Mouse (Mus musculus): Measurements from ENCODE around the gene Cd200. TPM values are rescaled to one million over a fixed set of nuclear protein-coding genes. Genes with fewer than 3 reads are reported as not detected.
"Not testable (repeated sequence)": the region's sequence is repeated elsewhere in the genome, so short reads cannot be mapped to it uniquely, and the experiment has no call there.

Gene Cd200
- 2.5 and 3.0 TPM in 2 replicates for polyA plus RNA-seq (2014; fragmentation: Nextera tagmentation; extraction: Ambion mirVana)

DNA sequence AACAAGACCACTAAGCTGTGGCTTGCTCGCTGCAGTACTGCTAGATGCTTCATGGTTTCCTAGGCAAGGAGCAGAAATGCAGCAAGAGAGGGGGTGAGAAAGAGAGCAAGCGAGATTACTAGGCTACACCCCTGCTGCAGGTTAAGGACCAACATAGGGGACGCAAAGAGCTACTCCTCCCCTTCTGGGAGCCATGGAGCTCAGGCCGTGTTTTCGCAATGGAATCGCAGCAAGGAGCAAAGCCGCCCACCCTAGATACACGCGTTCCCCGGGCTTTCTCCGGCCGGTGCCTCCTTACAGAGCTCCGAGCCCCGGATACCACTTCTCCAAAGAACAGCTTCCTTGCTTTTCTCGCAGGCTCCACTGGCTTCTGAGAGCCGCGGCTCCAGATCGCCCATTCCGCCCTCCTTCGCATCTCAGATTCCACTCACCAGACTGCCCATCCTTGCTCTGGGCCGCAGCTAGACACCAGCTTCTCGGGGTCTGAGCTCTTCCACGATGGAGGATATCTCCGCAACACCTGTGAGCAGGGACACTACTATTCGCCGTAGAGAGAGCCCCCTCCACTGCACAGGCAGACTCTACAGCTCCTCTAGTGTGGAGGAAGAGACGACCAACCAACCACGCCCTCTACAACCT lies at the start of gene Cd200:
Gene Cd200 (minus strand): TSS at position 629 of the 639 bp plus-strand sequence.
- Histone ChIP-seq H3K27me3 (replicated peaks; ENCODE audit: control insufficient read depth, insufficient read depth, low read length) (peaks cover 4% of the 10 kb centered on the region), H3K36me3 (ENCODE audit: control insufficient read depth, insufficient read depth, low read length) (no peaks in the 10 kb centered on the region), H3K9ac (ENCODE audit: low read depth, low read length) (peak within 1 kb of the TSS; percentile 46; the same call in 1 of the 2 replicates), H3K4me3 (ENCODE audit: low read depth, low read length) (peak within 1 kb of the TSS; percentile 48), H3K9me3 (ENCODE audit: control insufficient read depth, low read length) (no peaks in the 10 kb centered on the region), H3K27ac (ENCODE audit: low read depth, low read length) (no peak within 1 kb of the TSS), H3K4me1 (replicated peaks; ENCODE audit: control insufficient read depth, insufficient read depth, low read length) (no peaks in the 10 kb centered on the region), H3K4me2 (peak within 1 kb of the TSS; percentile 76)
- ATAC-seq (replicated peaks; ENCODE audit: low FRiP score) (no peak; the same call in 1 of the 2 replicates), DNase-seq (ENCODE audit: low spot score) (peak; percentile 43)
- 2% methylated on average over 28 of the region's 28 CpGs for WGBS

DNA sequence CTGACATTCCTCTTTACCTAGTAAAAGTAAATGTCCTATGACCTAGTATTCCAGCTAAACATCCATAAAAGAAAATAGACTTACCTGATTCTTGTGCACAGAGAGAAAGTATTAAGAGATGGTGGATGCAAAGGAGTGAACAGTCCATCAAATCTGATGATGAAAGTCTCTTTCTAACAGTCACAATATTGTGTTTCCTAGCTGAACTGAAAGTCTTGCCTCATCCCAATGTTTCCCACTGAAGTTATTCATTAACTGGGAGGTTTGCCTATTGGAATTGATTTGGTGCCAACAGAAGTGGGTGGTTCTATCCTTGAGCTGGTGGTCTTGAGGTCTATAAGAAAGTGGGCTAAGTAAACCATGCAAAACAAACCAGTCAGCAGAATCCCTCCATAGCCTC lies 45.9 kb upstream of the Cd200 start:
- H3K4me2 ChIP-seq = no peak overlapping the region
- no peaks in the 10 kb centered on the region for H3K36me3 ChIP-seq (ENCODE audit: control insufficient read depth, insufficient read depth, low read length)
- no peaks in the 10 kb centered on the region for H3K9me3 ChIP-seq (ENCODE audit: control insufficient read depth, low read length)
- ATAC-seq (replicated peaks; ENCODE audit: low FRiP score) (no peak), DNase-seq (ENCODE audit: low spot score) (no peak)
- no peak overlapping the region for H3K27ac ChIP-seq (ENCODE audit: low read depth, low read length)
- H3K9ac ChIP-seq (ENCODE audit: low read depth, low read length) = no peak overlapping the region
- no peaks in the 10 kb centered on the region for H3K4me1 ChIP-seq (replicated peaks; ENCODE audit: control insufficient read depth, insufficient read depth, low read length)
- H3K4me3 ChIP-seq (ENCODE audit: low read depth, low read length) = no peak overlapping the region
- H3K27me3 ChIP-seq (replicated peaks; ENCODE audit: control insufficient read depth, insufficient read depth, low read length) = no peaks in the 10 kb centered on the region

DNA sequence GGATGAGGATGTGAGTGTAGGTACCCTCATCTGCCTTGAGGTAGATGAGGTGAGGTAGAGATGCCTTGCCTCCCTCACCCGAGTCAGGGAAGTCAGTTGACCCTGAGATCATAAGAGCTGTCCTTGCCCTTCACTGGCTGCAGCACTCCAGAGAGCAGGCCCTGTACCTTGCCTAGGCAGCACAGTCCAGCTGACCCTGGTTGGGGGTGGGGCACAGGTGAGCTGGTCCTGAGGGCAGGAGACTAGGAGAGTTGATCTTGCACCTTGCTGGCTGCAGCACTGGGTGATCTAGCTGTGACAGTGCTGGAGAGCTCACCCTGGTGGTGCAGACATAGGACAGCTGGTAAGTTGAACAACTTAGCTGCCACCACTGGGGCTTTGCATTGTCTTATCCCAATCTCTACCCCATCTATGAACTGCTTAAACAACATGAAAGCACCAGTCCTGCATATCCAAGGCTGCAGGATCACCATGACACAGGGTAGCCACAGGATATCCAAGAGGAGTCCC lies 28.4 kb upstream of the Cd200 start:
- no peak overlapping the region for H3K4me3 ChIP-seq (ENCODE audit: low read depth, low read length)
- WGBS = 69% methylated on average over 1 of the region's 1 CpGs
- H3K27ac ChIP-seq (ENCODE audit: low read depth, low read length) = no peak overlapping the region
- no peak overlapping the region for H3K4me2 ChIP-seq
- DNase-seq (ENCODE audit: low spot score) (no peak), ATAC-seq (replicated peaks; ENCODE audit: low FRiP score) (no peak)
- no peaks in the 10 kb centered on the region for H3K27me3 ChIP-seq (replicated peaks; ENCODE audit: control insufficient read depth, insufficient read depth, low read length)
- no peaks in the 10 kb centered on the region for H3K4me1 ChIP-seq (replicated peaks; ENCODE audit: control insufficient read depth, insufficient read depth, low read length)
- no peak overlapping the region for H3K9ac ChIP-seq (ENCODE audit: low read depth, low read length)
- H3K36me3 ChIP-seq (ENCODE audit: control insufficient read depth, insufficient read depth, low read length) = no peaks in the 10 kb centered on the region
- no peaks in the 10 kb centered on the region for H3K9me3 ChIP-seq (ENCODE audit: control insufficient read depth, low read length)

DNA sequence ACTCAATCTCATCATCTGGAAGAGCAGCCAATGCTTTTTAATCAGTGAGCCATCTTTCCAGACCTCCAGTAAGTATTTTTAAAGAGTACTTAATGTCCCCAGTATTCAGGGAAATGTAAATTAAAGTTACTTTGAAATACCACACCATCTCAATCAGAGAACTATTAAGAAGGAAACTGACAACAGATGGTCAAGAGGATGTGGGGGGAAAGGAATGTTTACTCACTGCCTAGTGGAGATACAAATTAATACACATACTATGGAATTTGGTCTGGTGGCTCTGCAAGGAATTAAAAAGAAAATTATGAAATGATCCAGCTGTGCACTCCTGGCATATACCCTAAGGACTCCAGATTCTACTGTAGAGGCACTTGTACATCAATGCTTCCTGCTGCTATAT lies 26.7 kb upstream of the Cd200 start:
- H3K27me3 ChIP-seq (replicated peaks; ENCODE audit: control insufficient read depth, insufficient read depth, low read length) = no peaks in the 10 kb centered on the region
- no peak for ATAC-seq (replicated peaks; ENCODE audit: low FRiP score)
- H3K4me3 ChIP-seq (ENCODE audit: low read depth, low read length) = no peak overlapping the region
- no peaks in the 10 kb centered on the region for H3K9me3 ChIP-seq (ENCODE audit: control insufficient read depth, low read length)
- H3K36me3 ChIP-seq (ENCODE audit: control insufficient read depth, insufficient read depth, low read length) = no peaks in the 10 kb centered on the region
- no peak overlapping the region for H3K4me2 ChIP-seq
- H3K9ac ChIP-seq (ENCODE audit: low read depth, low read length) = no peak overlapping the region
- no peaks in the 10 kb centered on the region for H3K4me1 ChIP-seq (replicated peaks; ENCODE audit: control insufficient read depth, insufficient read depth, low read length)
- DNase-seq (ENCODE audit: low spot score) = no peak
- no peak overlapping the region for H3K27ac ChIP-seq (ENCODE audit: low read depth, low read length)

DNA sequence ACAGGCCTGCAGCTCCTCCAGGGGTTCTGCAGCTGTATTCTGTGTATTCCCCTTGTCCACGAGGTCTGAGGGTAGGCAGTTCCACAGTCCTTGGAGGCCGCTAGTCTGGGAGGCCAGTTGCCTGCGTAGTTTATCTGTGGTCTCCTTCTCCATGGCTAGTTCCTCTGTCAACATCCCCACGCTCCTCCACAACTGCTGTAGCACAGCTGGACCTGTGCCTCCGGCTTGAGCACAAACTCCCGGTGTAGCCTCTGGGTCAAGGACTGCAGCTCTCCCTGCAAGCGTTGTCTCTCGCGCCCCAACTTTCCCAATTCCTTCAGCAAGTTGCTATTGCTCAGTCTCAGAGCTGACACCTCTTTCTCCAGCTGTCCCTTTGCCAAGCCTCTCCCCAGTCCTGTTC lies 18.8 kb upstream of the Cd200 start:
- Histone ChIP-seq H3K27ac (ENCODE audit: low read depth, low read length) (no peak overlapping the region), H3K36me3 (ENCODE audit: control insufficient read depth, insufficient read depth, low read length) (no peaks in the 10 kb centered on the region), H3K9me3 (ENCODE audit: control insufficient read depth, low read length) (no peaks in the 10 kb centered on the region), H3K9ac (ENCODE audit: low read depth, low read length) (no peak overlapping the region), H3K27me3 (replicated peaks; ENCODE audit: control insufficient read depth, insufficient read depth, low read length) (no peaks in the 10 kb centered on the region), H3K4me1 (replicated peaks; ENCODE audit: control insufficient read depth, insufficient read depth, low read length) (no peaks in the 10 kb centered on the region), H3K4me2 (no peak overlapping the region), H3K4me3 (ENCODE audit: low read depth, low read length) (no peak overlapping the region)
- ATAC-seq (replicated peaks; ENCODE audit: low FRiP score) (no peak), DNase-seq (ENCODE audit: low spot score) (no peak)
- 80% methylated on average over 9 of the region's 9 CpGs for WGBS

DNA sequence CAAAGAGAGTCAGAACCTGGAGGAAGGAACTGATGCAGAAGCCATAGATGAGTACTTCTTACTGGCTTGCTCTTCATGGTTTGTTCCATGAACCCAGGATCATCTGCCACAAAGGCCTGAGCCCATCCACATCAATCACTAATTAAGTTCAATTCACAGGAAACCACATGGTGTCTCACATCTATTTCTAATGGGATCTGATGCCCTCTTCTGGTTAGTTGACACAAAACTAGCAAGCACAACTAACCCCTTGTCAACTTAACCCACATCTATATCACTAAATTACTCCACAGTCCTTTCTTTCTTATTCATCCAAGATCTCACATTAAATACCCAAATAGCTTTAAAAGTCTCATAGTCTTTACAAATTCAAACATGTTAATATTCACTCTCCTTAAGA lies 4.6 kb upstream of the Cd200 start:
- Histone ChIP-seq H3K9me3 (ENCODE audit: control insufficient read depth, low read length) (no peaks in the 10 kb centered on the region), H3K27ac (ENCODE audit: low read depth, low read length) (no peak overlapping the region), H3K36me3 (ENCODE audit: control insufficient read depth, insufficient read depth, low read length) (no peaks in the 10 kb centered on the region), H3K4me3 (ENCODE audit: low read depth, low read length) (no peak overlapping the region), H3K9ac (ENCODE audit: low read depth, low read length) (no peak overlapping the region), H3K4me1 (replicated peaks; ENCODE audit: control insufficient read depth, insufficient read depth, low read length) (no peaks in the 10 kb centered on the region), H3K27me3 (replicated peaks; ENCODE audit: control insufficient read depth, insufficient read depth, low read length) (peaks cover 2% of the 10 kb centered on the region; the same call in 1 of the 2 replicates), H3K4me2 (no peak overlapping the region)
- DNase-seq (ENCODE audit: low spot score) = no peak
- ATAC-seq (replicated peaks; ENCODE audit: low FRiP score) = no peak

DNA sequence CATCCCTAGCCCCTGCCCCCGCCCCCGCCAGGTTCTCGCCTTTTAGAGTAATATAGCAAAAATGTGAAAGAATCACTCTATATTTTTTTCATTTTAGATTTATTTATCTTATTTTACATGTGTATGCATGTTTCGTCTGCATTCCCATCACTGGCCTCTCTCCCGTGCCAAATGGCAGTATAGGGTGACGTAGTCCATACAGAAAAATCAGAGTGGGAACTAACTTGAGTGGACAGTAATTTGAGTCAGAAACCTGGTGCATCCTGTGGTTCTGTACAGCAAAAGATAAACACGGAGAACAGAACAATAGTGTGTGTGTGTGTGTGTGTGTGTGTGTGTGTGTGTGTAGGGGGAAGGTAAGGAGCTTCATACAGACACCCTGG lies 202 bp upstream of the Cd200 start:
- not testable (repeated sequence) for H3K27me3 ChIP-seq (replicated peaks; ENCODE audit: control insufficient read depth, insufficient read depth, low read length); H3K27ac ChIP-seq (ENCODE audit: low read depth, low read length); DNase-seq (ENCODE audit: low spot score); H3K9me3 ChIP-seq (ENCODE audit: control insufficient read depth, low read length); H3K4me1 ChIP-seq (replicated peaks; ENCODE audit: control insufficient read depth, insufficient read depth, low read length); H3K9ac ChIP-seq (ENCODE audit: low read depth, low read length); H3K36me3 ChIP-seq (ENCODE audit: control insufficient read depth, insufficient read depth, low read length); ATAC-seq (replicated peaks; ENCODE audit: low FRiP score)
- H3K4me2 ChIP-seq = peak overlapping the region; percentile 76
- WGBS = 35% methylated on average over 7 of the region's 7 CpGs
- peak overlapping the region; percentile 48 for H3K4me3 ChIP-seq (ENCODE audit: low read depth, low read length)

DNA sequence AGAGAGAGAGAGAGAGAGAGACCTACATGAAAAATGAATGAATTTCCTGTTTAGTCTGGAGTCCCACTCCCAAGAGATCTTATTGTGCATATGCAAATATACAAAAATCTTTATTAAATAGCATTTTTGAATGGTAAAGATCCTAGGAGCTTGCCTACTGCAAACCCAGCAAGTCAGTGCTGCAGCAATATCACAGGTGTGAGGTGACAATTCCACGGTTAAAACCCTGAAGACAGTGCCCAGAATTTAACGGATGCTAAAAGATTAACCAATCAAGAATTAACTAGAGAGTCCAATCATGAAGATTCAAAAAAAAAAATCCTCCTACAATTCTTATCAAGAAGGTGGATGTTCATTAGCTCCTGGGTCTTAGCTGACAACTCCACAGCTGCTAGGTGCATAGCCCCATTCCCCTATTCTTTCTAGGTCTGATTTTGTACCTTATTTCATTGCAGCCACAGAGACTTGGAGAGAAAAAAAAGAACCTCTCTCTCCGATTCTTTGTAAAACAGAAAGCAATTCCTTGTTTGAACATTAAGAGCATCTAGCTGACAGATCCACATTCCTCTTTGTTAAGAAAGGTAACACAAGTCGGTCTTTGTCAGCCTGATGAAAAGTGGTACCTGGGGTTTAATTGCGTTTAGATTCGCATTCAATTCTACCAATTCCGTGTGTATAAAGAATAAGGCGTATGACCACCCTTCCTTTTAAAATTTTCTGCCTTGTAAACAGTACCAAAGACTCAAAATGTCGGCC lies 1.0 kb downstream of the Cd200 start:
- no peak for ATAC-seq (replicated peaks; ENCODE audit: low FRiP score)
- WGBS = 52% methylated on average over 9 of the region's 9 CpGs
- H3K27me3 ChIP-seq (replicated peaks; ENCODE audit: control insufficient read depth, insufficient read depth, low read length) = peaks cover 4% of the 10 kb centered on the region
- no peaks in the 10 kb centered on the region for H3K4me1 ChIP-seq (replicated peaks; ENCODE audit: control insufficient read depth, insufficient read depth, low read length)
- H3K9ac ChIP-seq (ENCODE audit: low read depth, low read length) = no peak overlapping the region
- H3K27ac ChIP-seq (ENCODE audit: low read depth, low read length) = no peak overlapping the region
- no peaks in the 10 kb centered on the region for H3K9me3 ChIP-seq (ENCODE audit: control insufficient read depth, low read length)
- DNase-seq (ENCODE audit: low spot score) = no peak
- no peaks in the 10 kb centered on the region for H3K36me3 ChIP-seq (ENCODE audit: control insufficient read depth, insufficient read depth, low read length)
- peak overlapping the region; percentile 48 for H3K4me3 ChIP-seq (ENCODE audit: low read depth, low read length)
- H3K4me2 ChIP-seq = peak overlapping the region; percentile 76

DNA sequence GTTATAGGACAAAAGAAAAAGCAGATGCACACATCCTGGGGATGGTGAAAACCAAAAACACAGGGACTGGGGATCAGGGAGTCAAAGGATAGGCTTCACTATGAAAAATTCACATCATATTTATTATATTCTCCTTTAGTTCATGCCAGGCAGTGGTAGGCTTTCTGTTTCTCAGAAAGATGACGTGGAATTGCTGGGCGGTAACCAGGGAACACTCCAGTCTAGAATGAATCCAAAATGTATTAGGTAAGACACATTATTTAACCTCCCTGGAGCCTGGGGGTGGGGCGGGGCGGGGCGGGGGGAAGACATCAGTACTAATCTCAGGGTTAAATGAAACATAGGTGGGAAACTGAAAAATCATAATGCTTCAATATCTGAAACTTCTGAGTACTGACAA lies 1.8 kb downstream of the Cd200 start:
- Histone ChIP-seq H3K4me1 (replicated peaks; ENCODE audit: control insufficient read depth, insufficient read depth, low read length) (no peaks in the 10 kb centered on the region), H3K27ac (ENCODE audit: low read depth, low read length) (no peak overlapping the region), H3K4me2 (no peak overlapping the region), H3K9me3 (ENCODE audit: control insufficient read depth, low read length) (no peaks in the 10 kb centered on the region), H3K9ac (ENCODE audit: low read depth, low read length) (no peak overlapping the region), H3K36me3 (ENCODE audit: control insufficient read depth, insufficient read depth, low read length) (no peaks in the 10 kb centered on the region), H3K4me3 (ENCODE audit: low read depth, low read length) (no peak overlapping the region), H3K27me3 (replicated peaks; ENCODE audit: control insufficient read depth, insufficient read depth, low read length) (peaks cover 4% of the 10 kb centered on the region)
- no peak for ATAC-seq (replicated peaks; ENCODE audit: low FRiP score)
- DNase-seq (ENCODE audit: low spot score) = no peak
- WGBS = 85% methylated on average over 5 of the region's 5 CpGs

All from liver, embryonic 11.5 days (tissue).